Mouse (Mus musculus) MEL (cell line): Measurements from ENCODE around the gene Gldc.

Experiments
- CHD2 ChIP-seq: IDR thresholded peaks from 2 replicates; pipeline ENCODE4 v1.6.1; 2011; ENCODE audit warnings: low read length, improper control_type of control experiment
- CTCF ChIP-seq, 3 experiments: IDR thresholded peaks in 2 of 3; conservative IDR thresholded peaks in 1 of 3; 2 replicates each; pipeline ENCODE4 v1.5.1; 2011 to 2012; ENCODE audit warnings: low read length in 3 of 3, low read depth in 2 of 3, mild to moderate bottlenecking in 2 of 3, improper control_type of control experiment in 1 of 3, inconsistent platforms in 1 of 3, mixed read lengths in 1 of 3, moderate library complexity in 1 of 3; ENCODE audit not compliant: control insufficient read depth in 1 of 3, insufficient read depth in 1 of 3, poor library complexity in 1 of 3, severe bottlenecking in 1 of 3
- ELF1 ChIP-seq: IDR thresholded peaks from 2 replicates; pipeline ENCODE4 v1.6.1; 2014; ENCODE audit warnings: low read depth, mild to moderate bottlenecking, inconsistent platforms, low read length, improper control_type of control experiment, moderate library complexity
- KAT2A ChIP-seq: conservative IDR thresholded peaks from 2 replicates; pipeline ENCODE4 v1.6.1; 2012; ENCODE audit warnings: low read depth, low read length, improper control_type of control experiment, inconsistent platforms
- NELFE ChIP-seq: IDR thresholded peaks from 2 replicates; pipeline ENCODE4 v1.6.1; 2011; ENCODE audit warnings: low read depth, low read length, improper control_type of control experiment
- SIN3A ChIP-seq: IDR thresholded peaks from 2 replicates; pipeline ENCODE4 v1.6.1; 2012; ENCODE audit warnings: low read length, improper control_type of control experiment, inconsistent platforms
- SMC3 ChIP-seq: IDR thresholded peaks from 2 replicates; pipeline ENCODE4 v1.6.1; 2011; ENCODE audit warnings: low read depth, low read length, improper control_type of control experiment
- ZMIZ1 ChIP-seq: IDR thresholded peaks from 2 replicates; pipeline ENCODE4 v1.6.1; 2012; ENCODE audit warnings: low read depth, mild to moderate bottlenecking, inconsistent platforms, low read length, improper control_type of control experiment, moderate library complexity

GRCm38 (mm10) chr19:30194999-30195398, 19.8 kb upstream of the Gldc start:
- no peak for TF ChIP-seq CHD2
- no peak for TF ChIP-seq ELF1
- no peak for TF ChIP-seq NELFE
- TF ChIP-seq CTCF (IDR thresholded peaks at IDR 0.05 in 2 of 3, conservative IDR thresholded peaks at IDR 0.05 in 1 of 3; ENCODE audit: control insufficient read depth in 1 of 3, insufficient read depth in 1 of 3, low read depth in 2 of 3, low read length in 3 of 3, poor library complexity in 1 of 3, severe bottlenecking in 1 of 3), result no peak
- no peak for TF ChIP-seq ZMIZ1
- no peak for TF ChIP-seq KAT2A
- TF ChIP-seq SMC3, result no peak
- TF ChIP-seq SIN3A, result no peak
